Mouse (Mus musculus): ENCODE results near the gene 1700001K19Rik. TPM values are rescaled to one million over a fixed set of nuclear protein-coding genes. Genes with fewer than 3 reads are reported as not detected.

The 1700001K19Rik gene
- total and polyA plus RNA-seq, 3 experiments = not detected

- no peak for TF ChIP-seq E2F4 (IDR thresholded peaks at IDR 0.05; ENCODE audit: insufficient replicate concordance, low read depth, low read length)
- TF ChIP-seq EP300 (IDR thresholded peaks at IDR 0.05; ENCODE audit: low read length) = no peak
Measured at GRCm38 (mm10) chr12:110637507-110638114, 44.8 kb downstream of the 1700001K19Rik start (continued).

GRCm38 (mm10) chr12:110636293-110636692 lies 46.1 kb downstream of the 1700001K19Rik start:
- no peak for DNase-seq (ENCODE audit: extremely low read depth)
- no peaks in the 10 kb centered on the region for H3K27me3 ChIP-seq (replicated peaks)
- H3K9me3 ChIP-seq (replicated peaks; ENCODE audit: low read length) = no peaks in the 10 kb centered on the region
- dilution Hi-C loops (cut with MboI; ENCODE audit: extremely low pct_ligation_motif_present, extremely low pct_unique_long_range_greater_than_20kb, low sequenced_read_pairs) (no loop called here), in situ Hi-C loops (cut with MboI; ENCODE audit: low pct_ligation_motif_present, low pct_unique_long_range_greater_than_20kb, low sequenced_read_pairs) (no loop called here)
- H3K4me2 ChIP-seq (ENCODE audit: insufficient read depth, low read depth, poor library complexity, severe bottlenecking) = no peak overlapping the region
- no peak overlapping the region for H3K4me3 ChIP-seq (replicated peaks in 1 of 3; ENCODE audit: low read depth in 2 of 3, low read length in 2 of 3, poor library complexity in 1 of 3)
- no peaks in the 10 kb centered on the region for H3K79me2 ChIP-seq (replicated peaks; ENCODE audit: control insufficient read depth, extremely low read depth, insufficient read depth, poor library complexity, severe bottlenecking)
- H3K36me3 ChIP-seq (replicated peaks in 1 of 2; ENCODE audit: control insufficient read depth in 1 of 2, insufficient read depth in 1 of 2, low read length in 1 of 2) = peaks cover 96 to 100% of the 10 kb centered on the region in 2 experiments
- no peaks in the 10 kb centered on the region for H3K4me1 ChIP-seq (ENCODE audit: control insufficient read depth in 1 of 2, insufficient read depth in 2 of 2)
- no peak overlapping the region for H3K27ac ChIP-seq (ENCODE audit: insufficient read depth, low read depth)
- TF ChIP-seq MEF2A (IDR thresholded peaks at IDR 0.05; ENCODE audit: borderline replicate concordance, low read depth, low read length) (no peak), NRF1 (IDR thresholded peaks at IDR 0.05; ENCODE audit: low read depth, low read length) (no peak), UBTF (IDR thresholded peaks at IDR 0.05; ENCODE audit: low read depth, low read length) (no peak), CTCF (conservative IDR thresholded peaks at IDR 0.05 in 1 of 2, IDR thresholded peaks at IDR 0.05 in 1 of 2; ENCODE audit: low read depth in 2 of 2, low read length in 2 of 2) (no peak), EP300 (IDR thresholded peaks at IDR 0.05; ENCODE audit: low read length) (no peak), JUND (conservative IDR thresholded peaks at IDR 0.05; ENCODE audit: low read depth, low read length) (no peak), POLR2A (IDR thresholded peaks at IDR 0.05; ENCODE audit: low read depth, low read length) (no peak), KAT2A (IDR thresholded peaks at IDR 0.05; ENCODE audit: insufficient replicate concordance, low read length) (no peak), MAFK (IDR thresholded peaks at IDR 0.05; ENCODE audit: insufficient replicate concordance, low read length) (no peak), IRF4 (IDR thresholded peaks at IDR 0.05; ENCODE audit: low read depth, low read length) (no peak)
- H3K9ac ChIP-seq (ENCODE audit: insufficient read depth, low read depth) = no peak overlapping the region

GRCm38 (mm10) chr12:110630056-110630455 lies 52.4 kb downstream of the 1700001K19Rik start:
- in situ Hi-C loops (cut with MboI; ENCODE audit: low pct_ligation_motif_present, low pct_unique_long_range_greater_than_20kb, low sequenced_read_pairs) (no loop called here), dilution Hi-C loops (cut with MboI; ENCODE audit: extremely low pct_ligation_motif_present, extremely low pct_unique_long_range_greater_than_20kb, low sequenced_read_pairs) (no loop called here)
- Histone ChIP-seq H3K79me2 (replicated peaks; ENCODE audit: control insufficient read depth, extremely low read depth, insufficient read depth, poor library complexity, severe bottlenecking) (no peaks in the 10 kb centered on the region), H3K4me2 (ENCODE audit: insufficient read depth, low read depth, poor library complexity, severe bottlenecking) (no peak overlapping the region), H3K4me3 (replicated peaks in 1 of 3; ENCODE audit: low read depth in 2 of 3, low read length in 2 of 3, poor library complexity in 1 of 3) (no peak overlapping the region), H3K9ac (ENCODE audit: insufficient read depth, low read depth) (no peak overlapping the region), H3K9me3 (replicated peaks; ENCODE audit: low read length) (no peaks in the 10 kb centered on the region), H3K27me3 (replicated peaks) (no peaks in the 10 kb centered on the region), H3K4me1 (ENCODE audit: control insufficient read depth in 1 of 2, insufficient read depth in 2 of 2) (no peaks in the 10 kb centered on the region), H3K36me3 (replicated peaks in 1 of 2; ENCODE audit: control insufficient read depth in 1 of 2, insufficient read depth in 1 of 2, low read length in 1 of 2) (peaks cover 93 to 100% of the 10 kb centered on the region in 2 experiments), H3K27ac (ENCODE audit: insufficient read depth, low read depth) (no peak overlapping the region)
- DNase-seq (ENCODE audit: extremely low read depth) = no peak
- TF ChIP-seq E2F4 (IDR thresholded peaks at IDR 0.05; ENCODE audit: insufficient replicate concordance, low read depth, low read length) (no peak), IRF4 (IDR thresholded peaks at IDR 0.05; ENCODE audit: low read depth, low read length) (no peak), GABPA (IDR thresholded peaks at IDR 0.05; ENCODE audit: insufficient replicate concordance, low read depth, low read length) (no peak), ZNF384 (IDR thresholded peaks at IDR 0.05; ENCODE audit: low read depth, low read length) (no peak), CTCF (conservative IDR thresholded peaks at IDR 0.05 in 1 of 2, IDR thresholded peaks at IDR 0.05 in 1 of 2; ENCODE audit: low read depth in 2 of 2, low read length in 2 of 2) (no peak), KAT2A (IDR thresholded peaks at IDR 0.05; ENCODE audit: insufficient replicate concordance, low read length) (no peak), MEF2A (IDR thresholded peaks at IDR 0.05; ENCODE audit: borderline replicate concordance, low read depth, low read length) (no peak), EP300 (IDR thresholded peaks at IDR 0.05; ENCODE audit: low read length) (no peak), ZC3H11A (IDR thresholded peaks at IDR 0.05; ENCODE audit: low read depth, low read length) (no peak), ETS1 (conservative IDR thresholded peaks at IDR 0.05; ENCODE audit: low read depth, low read length) (no peak), BHLHE40 (IDR thresholded peaks at IDR 0.05; ENCODE audit: low read depth, low read length) (no peak), NRF1 (IDR thresholded peaks at IDR 0.05; ENCODE audit: low read depth, low read length) (no peak), NELFE (IDR thresholded peaks at IDR 0.05; ENCODE audit: low read depth, low read length) (no peak), CHD2 (IDR thresholded peaks at IDR 0.05; ENCODE audit: low read length) (no peak), MAZ (IDR thresholded peaks at IDR 0.05; ENCODE audit: low read depth, low read length) (no peak), ELF1 (IDR thresholded peaks at IDR 0.05; ENCODE audit: low read depth, low read length) (no peak), SIN3A (IDR thresholded peaks at IDR 0.05; ENCODE audit: low read length) (no peak), PAX5 (IDR thresholded peaks at IDR 0.05; ENCODE audit: low read length) (no peak)

Data from CH12.LX (cell line).